Mouse (Mus musculus) erythroblast, embryonic 14.5 days (primary cell): Measurements from ENCODE around the gene Avil.

Experiments used
- GATA1 ChIP-seq: IDR thresholded peaks from 2 replicates; pipeline ENCODE4 v1.6.1; 2012; ENCODE audit warnings: low read length, inconsistent platforms, mixed read lengths
- TAL1 ChIP-seq: IDR thresholded peaks from 3 replicates; pipeline ENCODE4 v1.6.1; 2012; ENCODE audit warnings: low read length, inconsistent platforms, mixed read lengths

DNA sequence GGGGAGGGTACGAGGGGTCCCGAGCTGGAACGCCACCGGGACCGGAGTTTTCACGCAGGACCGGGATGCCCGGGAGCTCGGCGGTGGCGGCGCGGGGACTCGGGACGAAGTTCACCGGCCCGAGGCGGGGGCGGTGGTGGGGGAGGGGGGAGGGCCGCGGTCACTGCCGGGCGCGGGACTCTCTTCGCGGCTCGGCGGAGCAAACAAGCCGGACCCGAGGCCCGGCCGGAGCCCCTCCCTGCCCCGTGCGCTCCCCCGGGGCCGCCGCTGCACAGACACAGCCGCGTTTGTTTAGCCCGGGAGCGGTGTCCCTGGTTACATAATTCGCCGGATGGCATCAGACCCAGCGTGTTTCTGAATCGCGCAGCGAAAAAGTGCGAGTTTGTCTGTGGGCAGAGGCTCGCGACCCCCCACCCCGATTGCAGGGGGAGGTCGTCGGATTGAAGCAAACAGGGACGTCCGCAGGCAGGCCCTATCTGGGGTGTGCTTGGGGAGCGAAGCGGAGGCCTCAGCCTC is 20.8 kb upstream of the Avil start:
- no peak for TF ChIP-seq GATA1
- TF ChIP-seq TAL1, result no peak
